In genomic region chr9:21417866-21418265, GRCm38 (mm10) we compare ENCODE assay signal across 27 mouse cellular contexts.
"Had no signal": no experiment of that assay in that cellular context is flagged by ENCODE, and none has a peak within 500 bp of the region (broad histone marks: within the 10 kb centered on the region; RNA-seq: fewer than 3 reads in every experiment).

No protein-coding gene starts in this region.

- H3K27ac ChIP-seq: heart, adult 2 months; heart, embryonic 13.5 days; heart, embryonic 15.5 days; hindbrain, embryonic 13.5 days; hindbrain, embryonic 15.5 days; hindbrain, postnatal 0 days; intestine, embryonic 15.5 days; kidney, embryonic 15.5 days; layer of hippocampus, adult 2 months; limb, embryonic 13.5 days; limb, embryonic 15.5 days; liver, embryonic 14.5 days had no signal

- H3K27me3 ChIP-seq: heart, embryonic 13.5 days; heart, embryonic 15.5 days; hindbrain, embryonic 13.5 days; hindbrain, embryonic 15.5 days; intestine, embryonic 15.5 days; kidney, embryonic 15.5 days; limb, embryonic 13.5 days; limb, embryonic 15.5 days had no signal

- H3K4me1 ChIP-seq: heart, embryonic 15.5 days; limb, embryonic 15.5 days had no signal

- ATAC-seq: hindbrain, postnatal 0 days; intestine, embryonic 15.5 days; intestine, postnatal 0 days had no signal

- DNase-seq: gastrocnemius, postnatal 14 days; gastrocnemius, postnatal 36 days; heart, adult 11 months; heart, adult 2 months; heart, postnatal 14 days; heart, postnatal 36 days; kidney, adult 18-20 months; kidney, adult 8-10 months; kidney, postnatal 10 days; kidney, postnatal 25 days; kidney, postnatal 4 days; layer of hippocampus, postnatal 36 days; left cerebral cortex, postnatal 4 days had no signal

- H3K4me3 ChIP-seq: heart, adult 2 months; heart, embryonic 13.5 days; heart, embryonic 15.5 days; hindbrain, embryonic 13.5 days; hindbrain, embryonic 15.5 days; intestine, embryonic 15.5 days; kidney, embryonic 15.5 days; layer of hippocampus, adult 2 months; limb, embryonic 13.5 days; limb, embryonic 15.5 days had no signal

- H3K9me3 ChIP-seq: heart, embryonic 13.5 days; heart, embryonic 15.5 days; hindbrain, embryonic 13.5 days; hindbrain, embryonic 15.5 days; intestine, embryonic 15.5 days; kidney, embryonic 15.5 days; limb, embryonic 13.5 days; limb, embryonic 15.5 days had no signal

- H3K9ac ChIP-seq: heart, embryonic 13.5 days; heart, embryonic 15.5 days; hindbrain, embryonic 13.5 days; hindbrain, embryonic 15.5 days; intestine, embryonic 15.5 days; kidney, embryonic 15.5 days; limb, embryonic 13.5 days; limb, embryonic 15.5 days; liver, embryonic 14.5 days had no signal

- H3K4me2 ChIP-seq: heart, embryonic 11.5 days; heart, embryonic 13.5 days; heart, embryonic 15.5 days; hindbrain, embryonic 13.5 days; hindbrain, embryonic 15.5 days; intestine, embryonic 15.5 days; kidney, embryonic 15.5 days; limb, embryonic 13.5 days; limb, embryonic 15.5 days; liver, embryonic 11.5 days had no signal
